Mouse (Mus musculus) spleen, postnatal 4 days (tissue): ENCODE measurements at regions not wholly inside any gene's neighbourhood (a gene's known extent, or its start where the extent isn't known, plus 50 kb on each side); places are given as distances from the start of the nearest gene placed in this dataset.
"Not testable (repeated sequence)": the region's sequence is repeated elsewhere in the genome, so short reads cannot be mapped to it uniquely, and the experiment has no call there.

Experiments
- DNase-seq, 2 experiments: peaks; one replicate each; pipeline ENCODE4 v3.0.0; 2022; ENCODE audit warnings: low spot score in 2 of 2

GRCm38 (mm10) chr13:97360551-97360950 is 119.6 kb downstream of the Enc1 start:
- no peak for DNase-seq

GRCm38 (mm10) chr13:97358781-97359305 is 117.9 kb downstream of the Enc1 start:
- no peak for DNase-seq

- DNase-seq, result no peak
Observed at GRCm38 (mm10) chr13:97358261-97358660, 117.4 kb downstream of the Enc1 start.

- DNase-seq, result no peak
Observed at GRCm38 (mm10) chr13:97356923-97357807, 116.3 kb downstream of the Enc1 start.

GRCm38 (mm10) chr13:97355411-97355810 is 114.5 kb downstream of the Enc1 start:
- not testable (repeated sequence) for DNase-seq

- DNase-seq, result no peak
Observed at GRCm38 (mm10) chr13:97347696-97348095, 106.8 kb downstream of the Enc1 start.

GRCm38 (mm10) chr13:97341218-97341889 is 100.4 kb downstream of the Enc1 start:
- no peak for DNase-seq

- DNase-seq, result no peak
Observed at GRCm38 (mm10) chr13:97337954-97338353, 97.0 kb downstream of the Enc1 start.

- no peak for DNase-seq
Observed at GRCm38 (mm10) chr13:97337296-97337731, 96.4 kb downstream of the Enc1 start.

GRCm38 (mm10) chr13:97333801-97334534 is 93.1 kb downstream of the Enc1 start:
- no peak for DNase-seq

- no peak for DNase-seq
Observed at GRCm38 (mm10) chr13:97331072-97331471, 90.2 kb downstream of the Enc1 start.

- not testable (repeated sequence) for DNase-seq
Observed at GRCm38 (mm10) chr13:97321307-97321706, 80.4 kb downstream of the Enc1 start.

- DNase-seq, result no peak
Observed at GRCm38 (mm10) chr13:97320756-97321155, 79.9 kb downstream of the Enc1 start.

GRCm38 (mm10) chr13:97320298-97320697 is 79.4 kb downstream of the Enc1 start:
- DNase-seq, result no peak

- DNase-seq, result no peak
Observed at GRCm38 (mm10) chr13:97317633-97318032, 76.7 kb downstream of the Enc1 start.

GRCm38 (mm10) chr13:97312420-97313370 is 71.8 kb downstream of the Enc1 start:
- no peak for DNase-seq

- no peak for DNase-seq
Observed at GRCm38 (mm10) chr13:97311340-97311739, 70.4 kb downstream of the Enc1 start.

- DNase-seq, result no peak
Observed at GRCm38 (mm10) chr13:97310855-97311189, 69.9 kb downstream of the Enc1 start.

- no peak for DNase-seq
Observed at GRCm38 (mm10) chr13:97310186-97310854, 69.4 kb downstream of the Enc1 start.

GRCm38 (mm10) chr13:97309411-97309810 is 68.5 kb downstream of the Enc1 start:
- DNase-seq, result no peak
